8 mouse cellular contexts compared by ENCODE assay signal in the genomic region with DNA sequence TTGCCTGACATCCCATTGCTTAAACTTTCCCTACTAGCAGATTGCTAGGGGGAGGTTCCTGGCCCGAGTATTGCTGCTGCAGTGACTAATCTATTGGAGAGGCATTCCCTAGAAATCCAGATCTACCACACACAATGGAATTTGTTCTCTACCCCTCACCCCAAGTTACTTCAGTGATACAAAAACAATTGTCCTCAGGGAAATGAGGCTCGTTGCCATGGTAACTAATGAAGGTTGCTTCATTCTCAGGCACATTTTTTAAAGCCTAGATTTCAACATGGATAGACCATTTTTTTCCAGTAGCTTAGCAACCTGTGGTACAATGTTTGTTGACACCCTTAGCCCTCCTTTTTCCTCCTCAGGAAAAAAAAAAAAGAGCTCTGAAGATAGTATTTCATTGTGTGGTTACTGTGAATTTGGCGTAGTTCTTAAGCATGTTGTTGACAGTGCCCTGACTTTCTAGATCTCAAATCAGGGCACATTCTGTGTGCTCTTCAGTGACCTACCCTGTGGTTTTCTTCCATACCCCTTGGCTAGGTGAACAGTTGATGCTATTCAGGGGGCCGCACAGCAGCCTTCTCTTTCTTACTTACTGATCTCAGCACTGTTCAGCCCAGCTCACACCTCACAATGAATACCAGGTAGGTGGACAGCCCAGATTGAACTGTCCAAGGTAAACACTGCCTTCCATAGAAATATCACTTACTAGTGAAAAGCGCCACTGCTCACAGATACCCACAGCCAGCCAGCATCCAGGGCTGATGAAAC. TPM values are rescaled to one million over a fixed set of nuclear protein-coding genes. Genes with fewer than 3 reads are reported as not detected.
DNase-seq lines count a peak whose midpoint lies in the region; ATAC-seq and TF ChIP-seq lines count a peak whose summit lies in the region.

No protein-coding gene starts in this region.

- no peaks in the 10 kb centered on the region for H3K27me3 ChIP-seq in kidney, postnatal 0 days (ENCODE audit: insufficient read depth, low read length)
- H3K27me3 ChIP-seq in midbrain, embryonic 10.5 days (ENCODE audit: low read depth, poor library complexity, severe bottlenecking): no peaks in the 10 kb centered on the region

- H3K9me3 ChIP-seq in kidney, postnatal 0 days (replicated peaks; ENCODE audit: low read length): no peaks in the 10 kb centered on the region
- no peaks in the 10 kb centered on the region for H3K9me3 ChIP-seq in midbrain, embryonic 10.5 days (replicated peaks)

- WGBS in kidney, postnatal 0 days: 61% methylated on average over 5 of the region's 5 CpGs
- 45% methylated on average over 5 of the region's 5 CpGs for WGBS in midbrain, embryonic 10.5 days

- no peak overlapping the region for H3K4me3 ChIP-seq in kidney, postnatal 0 days (replicated peaks; ENCODE audit: low read depth, low read length)
- no peak overlapping the region for H3K4me3 ChIP-seq in midbrain, embryonic 10.5 days

- ATAC-seq in kidney, postnatal 0 days (replicated peaks; ENCODE audit: low FRiP score, low read depth): no peak
- peak; percentile 72 for ATAC-seq in granulocyte monocyte progenitor cell, adult 5-6 weeks (replicated peaks; ENCODE audit: poor library complexity, severe bottlenecking)
- no peak for ATAC-seq in erythroblast, adult 5-6 weeks (replicated peaks; ENCODE audit: low FRiP score, poor library complexity, severe bottlenecking)

- DNase-seq in kidney, postnatal 0 days (ENCODE audit: low spot score): peak; percentile 67
- no peak for DNase-seq in kidney, adult 11 months
- DNase-seq in embryo, embryonic 10.5 days (ENCODE audit: low spot score): peak; percentile 85
- DNase-seq in layer of hippocampus, adult 8-10 months (ENCODE audit: low spot score in 2 of 2): peak; percentile 83 to 86
- peak; percentile 22 for DNase-seq in midbrain, embryonic 10.5 days (ENCODE audit: low spot score)
- no peak for DNase-seq in spleen, postnatal 36 days (ENCODE audit: low spot score in 2 of 2)

- no peak for TF ChIP-seq CTCF in kidney, postnatal 0 days (IDR thresholded peaks at IDR 0.05; ENCODE audit: low read depth)

- no peak overlapping the region for H3K4me2 ChIP-seq in kidney, postnatal 0 days (ENCODE audit: low read length)

- H3K27ac ChIP-seq in kidney, postnatal 0 days: peak overlapping the region; percentile 10; the same call in 1 of the 2 replicates
- H3K27ac ChIP-seq in midbrain, embryonic 10.5 days (replicated peaks): peak overlapping the region; percentile 77

- H3K4me1 ChIP-seq in kidney, postnatal 0 days (replicated peaks; ENCODE audit: insufficient read depth, low read length): peaks cover 14% of the 10 kb centered on the region; the same call in 1 of the 2 replicates
- peaks cover 54% of the 10 kb centered on the region for H3K4me1 ChIP-seq in midbrain, embryonic 10.5 days

- no peaks in the 10 kb centered on the region for H3K36me3 ChIP-seq in kidney, postnatal 0 days (ENCODE audit: insufficient read depth, low read length)
- H3K36me3 ChIP-seq in midbrain, embryonic 10.5 days: no peaks in the 10 kb centered on the region

- H3K9ac ChIP-seq in kidney, postnatal 0 days (ENCODE audit: low read depth, low read length): no peak overlapping the region

RNA-seq across cellular contexts. Expression of gene Wdfy2, which starts 42.8 kb away (rescaled TPM):
- polyA plus RNA-seq in kidney, postnatal 0 days (2015; fragmentation: Nextera tagmentation; extraction: Ambion mirVana): 3.9 and 4.6 TPM in 2 replicates
- total RNA-seq in granulocyte monocyte progenitor cell, adult 5-6 weeks (2014; fragmentation: Nextera tagmentation): 18.9 and 21.0 TPM in 2 replicates
- total RNA-seq in granulocyte monocyte progenitor cell, adult 5-6 weeks (2017): 23.7 and 25.3 TPM in 2 replicates
- total RNA-seq in layer of hippocampus, adult 8-10 months (2022): 10 to 100 TPM; 15.9 to 19.2 (median 17.7) TPM
- 14.8 and 15.5 TPM in 2 replicates for polyA plus RNA-seq in midbrain, embryonic 10.5 days (2016; fragmentation: Nextera tagmentation; extraction: Ambion mirVana)
- 4.8 and 7.9 TPM in 2 replicates for total RNA-seq in erythroblast, adult 5-6 weeks (2015; ENCODE audit: low replicate concordance)
- 4.7 and 8.0 TPM in 2 replicates for total RNA-seq in erythroblast, adult 5-6 weeks (2017; ENCODE audit: low replicate concordance)

Comparison
In these comparisons a context has a peak if more than half of its experiments do, and no peak if none do; other contexts are left out.
1. DNase-seq: peak in kidney, postnatal 0 days (single experiment), embryo, embryonic 10.5 days (single experiment), layer of hippocampus, adult 8-10 months (2 of 2) and midbrain, embryonic 10.5 days (single experiment); none in kidney, adult 11 months (single experiment) and spleen, postnatal 36 days (0 of 2).